Mouse (Mus musculus) heart, postnatal 0 days (tissue): ENCODE measurements at regions not wholly inside any gene's neighbourhood (a gene's known extent, or its start where the extent isn't known, plus 50 kb on each side); places are given as distances from the start of the nearest gene placed in this dataset.

ENCODE experiments used
- CTCF ChIP-seq: IDR thresholded peaks from 2 replicates; pipeline ENCODE4 v1.5.1; 2016; ENCODE audit warnings: antibody characterized with exemption, control low read depth, low read depth
- EP300 ChIP-seq: IDR thresholded peaks from 2 replicates; pipeline ENCODE4 v1.6.1; 2016; ENCODE audit warnings: antibody characterized with exemption, low read depth

DNA sequence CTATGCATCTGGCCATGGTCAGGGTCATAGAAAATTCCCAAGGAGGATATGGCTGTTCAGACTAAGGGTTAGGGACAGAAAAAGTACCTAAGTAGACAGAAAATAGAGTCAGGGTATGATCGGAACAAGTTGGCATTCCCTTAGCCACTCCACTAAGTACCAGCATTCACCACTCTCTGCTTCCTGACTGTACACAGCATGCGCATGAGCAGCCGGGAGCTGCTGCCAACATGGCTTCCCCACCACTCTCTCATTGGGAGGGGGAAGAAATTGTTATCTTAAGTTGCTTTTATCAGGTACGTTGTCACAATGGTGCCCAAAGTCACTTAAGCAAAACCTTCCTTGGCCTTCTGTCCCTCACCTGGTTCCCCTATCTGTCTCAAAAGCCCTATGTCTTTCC, 282.0 kb upstream of the Hs6st1 start:
- no peak for TF ChIP-seq CTCF
- no peak for TF ChIP-seq EP300
